Mouse (Mus musculus) embryo, embryonic 9.5 days (tissue): ENCODE results near the gene Fat3.
A peak's percentile ranks its signal among the peaks of the same experiment; 100 is the strongest.

Experiments used
- DNase-seq: peaks from one replicate; pipeline ENCODE4 v3.0.0-alpha.2; 2017; ENCODE audit errors: extremely low spot score

The Fat3 gene

GRCm38 (mm10) chr9:15886756-15887155 is 614.3 kb downstream of the Fat3 start:
- DNase-seq, result no peak

GRCm38 (mm10) chr9:15880754-15881153 is 620.3 kb downstream of the Fat3 start:
- no peak for DNase-seq

- peak; percentile 45 for DNase-seq
Measured at GRCm38 (mm10) chr9:15880160-15880603, 620.9 kb downstream of the Fat3 start.

GRCm38 (mm10) chr9:15874506-15875160 is 626.5 kb downstream of the Fat3 start, which contains the start of gene Mtnr1b:
Gene Mtnr1b, minus strand, starts transcription at chr9:15874556.
- no peak for DNase-seq

GRCm38 (mm10) chr9:15870013-15870412 is 631.1 kb downstream of the Fat3 start:
- no peak for DNase-seq

- DNase-seq, result no peak
Measured at GRCm38 (mm10) chr9:15869456-15869855, 631.6 kb downstream of the Fat3 start.

GRCm38 (mm10) chr9:15866280-15867072 is 634.6 kb downstream of the Fat3 start:
- no peak for DNase-seq

GRCm38 (mm10) chr9:15861402-15861801 is 639.7 kb downstream of the Fat3 start:
- no peak for DNase-seq
